Mouse (Mus musculus): ENCODE results near the gene Acot7.

GRCm38 (mm10) chr4:152263512-152264176 lies 85.7 kb downstream of the Acot7 start:
- TF ChIP-seq CTCF (IDR thresholded peaks at IDR 0.05; ENCODE audit: extremely low read depth, insufficient read depth, insufficient read length, insufficient replicate concordance) = no peak
- TF ChIP-seq POLR2A (IDR thresholded peaks at IDR 0.05; ENCODE audit: low read depth, low read length) = no peak
